Mouse (Mus musculus): Measurements from ENCODE around the gene Vmn1r75.

Gene Vmn1r75

GRCm38 (mm10) chr7:11874330-11874729 is at the start of gene Vmn1r75:
Gene Vmn1r75, plus strand, starts transcription at chr7:11874630.
- DNase-seq (ENCODE audit: low spot score in 2 of 2) = no peak

GRCm38 (mm10) chr7:11833680-11834079 is 40.8 kb upstream of the Vmn1r75 start, which contains the start of gene Vmn1r74:
Gene Vmn1r74, plus strand, starts transcription at chr7:11833980.
- no peak for DNase-seq (ENCODE audit: low spot score in 2 of 2)

Data from frontal cortex, postnatal 10 days (tissue).